17 mouse cellular contexts compared by ENCODE assay signal in the genomic region with DNA sequence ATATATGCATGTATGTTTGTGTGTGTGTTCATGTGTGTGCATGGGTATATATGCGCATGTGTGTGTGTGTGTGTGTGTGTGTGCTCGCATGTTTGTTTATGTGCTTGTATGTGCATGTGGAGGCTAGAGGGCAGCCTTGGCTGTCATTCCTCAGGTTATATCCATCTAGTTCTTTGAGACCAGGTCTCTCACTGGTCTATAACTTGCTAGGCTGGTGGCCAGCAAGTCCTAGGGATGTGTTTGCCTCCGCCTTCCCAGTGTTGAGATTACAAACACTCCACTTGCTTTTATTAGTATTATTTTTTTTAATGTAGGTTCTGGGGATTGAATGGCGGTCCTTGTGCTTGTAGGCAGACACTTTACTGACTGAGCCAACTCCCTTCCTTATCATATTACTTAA.
"Had no signal": no experiment of that assay in that cellular context is flagged by ENCODE, and none has a peak within 500 bp of the region (broad histone marks: within the 10 kb centered on the region; RNA-seq: fewer than 3 reads in every experiment).

No protein-coding gene starts in this region.

- H3K9me3 ChIP-seq: limb, embryonic 10.5 days; limb, embryonic 13.5 days; liver, embryonic 12.5 days; liver, embryonic 15.5 days; midbrain, embryonic 10.5 days; neural tube, embryonic 13.5 days had no signal

- H3K36me3 ChIP-seq: limb, embryonic 10.5 days; limb, embryonic 13.5 days; liver, embryonic 12.5 days; liver, embryonic 15.5 days; midbrain, embryonic 10.5 days; midbrain, embryonic 13.5 days; neural tube, embryonic 13.5 days had no signal

- ATAC-seq: liver, embryonic 12.5 days; midbrain, embryonic 13.5 days had no signal

- H3K4me3 ChIP-seq: layer of hippocampus, adult 2 months; limb, embryonic 10.5 days; limb, embryonic 13.5 days; liver, embryonic 12.5 days; liver, embryonic 15.5 days; midbrain, embryonic 10.5 days; midbrain, embryonic 13.5 days; myocyte; neural tube, embryonic 13.5 days had no signal

- H3K4me1 ChIP-seq: limb, embryonic 10.5 days; liver, embryonic 15.5 days; midbrain, embryonic 10.5 days; neural tube, embryonic 13.5 days had no signal

- DNase-seq: kidney, postnatal 25 days; liver; lung, adult 2 months; lung, postnatal 14 days; lung, postnatal 4 days; thymus, adult 18-20 months; thymus, postnatal 36 days had no signal

- H3K27me3 ChIP-seq: limb, embryonic 13.5 days; liver, embryonic 12.5 days; liver, embryonic 15.5 days; midbrain, embryonic 13.5 days; neural tube, embryonic 13.5 days had no signal

- H3K27ac ChIP-seq: kidney, postnatal 0 days; layer of hippocampus, adult 2 months; limb, embryonic 10.5 days; liver, embryonic 12.5 days; liver, embryonic 15.5 days; midbrain, embryonic 10.5 days; midbrain, embryonic 13.5 days; neural tube, embryonic 13.5 days had no signal

- H3K4me2 ChIP-seq: limb, embryonic 13.5 days; liver, embryonic 12.5 days; liver, embryonic 15.5 days; midbrain, embryonic 13.5 days; neural tube, embryonic 13.5 days had no signal

- H3K9ac ChIP-seq: limb, embryonic 13.5 days; liver, embryonic 12.5 days; liver, embryonic 15.5 days; midbrain, embryonic 13.5 days; neural tube, embryonic 13.5 days had no signal
